Mouse (Mus musculus) T-helper 17 cell (primary cell): ENCODE data around the gene Caskin2.
"Not testable (repeated sequence)": the region's sequence is repeated elsewhere in the genome, so short reads cannot be mapped to it uniquely, and the experiment has no call there.

Experiments
- in situ Hi-C, 2 experiments: fragments of 300-600 bp; cut with MboI, MseI; formaldehyde crosslinking; loops; 1 replicate in 1 of 2; 2 replicates in 1 of 2; pipeline ENCODE4 v1.15.1; 2025; ENCODE audit warnings: high pct_unique_total_duplicates in 2 of 2

The Caskin2 gene

GRCm38 (mm10) chr11:115813507-115814296 is at the start of gene Caskin2:
Caskin2 (minus strand) TSS chr11:115813639.
- in situ Hi-C loops, result loop anchor here (5.0 to 10.0 kb wide), 4 partner anchors 89 to 199 kb away; partner anchors contain the start of gene Mif4gd (in 1 of the 2)

- in situ Hi-C loops, result no loop called here
These were observed 45.9 kb upstream of the Caskin2 start for GRCm38 (mm10) chr11:115859143-115859945.

- in situ Hi-C loops, result no loop called here
These were observed 44.9 kb upstream of the Caskin2 start, which contains the start of gene Myo15b for GRCm38 (mm10) chr11:115858354-115858753. Myo15b (plus strand) TSS chr11:115858406.

- in situ Hi-C loops, result no loop called here
These were observed 44.5 kb upstream of the Caskin2 start for GRCm38 (mm10) chr11:115857936-115858335.

DNA sequence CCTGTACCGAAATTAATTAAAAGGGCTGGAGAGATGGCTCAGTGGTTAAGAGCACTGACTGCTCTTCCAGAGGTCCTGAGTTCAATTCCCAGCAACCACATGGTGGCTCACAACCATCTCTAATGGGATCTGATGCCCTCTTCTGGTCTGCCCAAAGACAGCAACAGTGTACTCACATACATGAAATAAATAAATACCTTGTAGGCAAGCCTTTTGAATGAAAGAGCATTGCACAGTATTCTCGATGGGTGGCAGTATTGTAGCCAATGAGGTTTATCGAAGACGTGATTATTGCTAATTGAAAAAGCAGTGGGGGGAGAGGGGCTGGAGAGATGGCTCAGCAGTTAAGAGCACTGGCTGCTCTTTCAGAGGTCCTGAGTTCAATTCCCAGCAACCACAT is 43.7 kb upstream of the Caskin2 start:
- in situ Hi-C loops, result not testable (repeated sequence)

GRCm38 (mm10) chr11:115854674-115855073 is 41.2 kb upstream of the Caskin2 start:
- in situ Hi-C loops, result loop anchor here in 1 of 2 experiments (5.0 kb wide), 1 partner anchor 67 kb away; no protein-coding TSS in a partner anchor

- in situ Hi-C loops, result no loop called here
These were observed 32.4 kb upstream of the Caskin2 start for GRCm38 (mm10) chr11:115845819-115846218.

GRCm38 (mm10) chr11:115844240-115844639 is 30.8 kb upstream of the Caskin2 start:
- in situ Hi-C loops, result no loop called here

DNA sequence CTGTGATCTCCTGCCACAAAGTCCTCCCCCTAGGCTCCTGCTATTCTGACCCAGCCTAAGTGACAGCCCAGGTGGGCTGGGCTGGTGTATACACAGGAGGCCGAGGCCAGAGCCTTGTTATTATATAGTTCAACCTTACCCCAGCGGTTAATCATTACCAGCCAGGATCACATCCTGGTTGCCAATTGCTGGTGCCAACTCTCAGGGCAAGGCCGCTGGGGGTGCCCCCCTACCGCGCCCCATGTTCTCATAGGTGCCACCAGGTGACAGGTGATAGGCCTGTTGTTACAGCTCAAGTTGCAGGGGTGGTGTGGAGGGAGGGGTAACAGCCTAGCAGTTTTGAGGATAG is 30.4 kb upstream of the Caskin2 start:
- in situ Hi-C loops, result no loop called here

DNA sequence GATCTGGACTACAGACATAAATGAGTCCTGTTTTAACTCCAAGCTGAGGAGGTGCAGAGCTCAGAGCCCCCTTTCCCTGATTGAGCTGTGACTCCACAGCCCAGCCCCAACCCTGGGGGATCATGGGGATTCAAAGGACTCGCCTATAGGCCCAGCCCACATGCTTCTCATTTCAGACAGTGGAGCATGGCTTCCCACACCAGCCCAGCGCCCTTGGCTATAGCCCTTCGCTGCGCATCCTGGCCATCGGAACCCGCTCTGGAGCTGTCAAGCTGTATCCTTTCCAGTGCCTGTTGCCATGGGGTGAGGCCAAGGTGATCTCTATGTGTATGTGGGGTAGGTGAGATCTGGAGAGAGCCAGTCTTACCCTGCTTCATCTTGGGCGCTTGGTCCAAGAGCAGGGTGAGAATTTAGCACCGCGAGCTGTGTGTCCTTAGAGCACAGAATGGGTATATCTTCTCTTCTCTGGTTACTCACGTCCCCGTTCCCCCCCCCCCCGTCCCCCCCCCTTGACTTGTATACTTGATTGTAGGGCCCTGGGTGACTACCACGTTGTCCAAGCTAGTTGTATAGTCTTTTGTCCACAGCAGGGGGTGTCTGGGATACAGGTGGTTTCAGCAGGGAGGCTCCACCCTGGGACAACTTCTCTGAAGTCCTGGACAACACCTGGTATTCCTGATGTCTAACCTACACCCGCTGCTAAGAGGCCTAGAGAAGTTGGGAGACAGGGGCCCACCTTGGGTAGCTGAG is 29.9 kb upstream of the Caskin2 start:
- in situ Hi-C loops, result no loop called here

DNA sequence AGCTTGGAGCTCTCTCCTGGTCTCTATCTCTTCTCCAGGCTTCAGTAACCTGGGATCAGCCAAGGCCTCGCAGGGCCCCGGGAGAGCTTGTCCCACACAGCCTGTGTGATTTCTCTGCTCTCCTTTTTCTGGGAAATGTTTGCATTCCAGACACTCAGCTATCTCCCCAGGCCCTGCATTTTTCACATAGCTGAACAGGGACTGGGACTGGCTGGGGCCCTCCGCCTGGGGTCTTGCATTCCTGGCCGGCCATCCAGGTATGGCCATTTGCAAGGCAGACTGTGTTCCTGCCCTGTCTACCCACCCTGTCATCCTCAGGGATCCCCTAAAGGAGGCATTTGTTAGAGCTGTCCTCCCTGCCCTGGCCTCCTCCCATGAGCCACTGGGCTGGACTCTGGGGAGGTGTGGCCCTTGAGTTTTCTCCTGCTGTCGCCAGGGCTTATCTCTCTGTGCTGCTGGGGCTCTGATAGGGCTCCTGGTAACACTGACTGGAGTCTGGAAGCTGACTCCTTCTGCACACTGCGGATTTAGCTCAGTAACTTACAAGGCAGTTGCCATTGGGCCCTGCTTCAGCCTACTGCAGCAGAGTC is 28.6 kb upstream of the Caskin2 start:
- in situ Hi-C loops, result no loop called here

DNA sequence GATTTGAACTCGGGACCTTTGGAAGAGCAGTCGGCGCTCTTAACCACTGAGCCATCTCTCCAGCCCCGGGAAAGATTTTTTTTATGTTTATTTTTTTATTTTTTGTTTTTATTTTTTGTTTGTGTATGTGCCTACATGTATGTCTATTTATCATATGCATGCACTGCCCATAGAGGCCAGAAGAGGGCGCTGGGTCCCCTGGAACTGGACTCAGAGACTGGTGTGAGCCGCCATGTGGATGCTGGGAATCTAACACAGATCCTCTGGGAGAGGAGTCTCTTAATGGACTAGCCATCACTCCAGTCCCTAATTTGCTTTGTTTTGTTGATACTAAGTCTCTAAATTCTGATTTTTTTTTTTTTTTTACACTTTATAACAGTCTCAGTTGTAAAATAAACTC is 27.6 kb upstream of the Caskin2 start:
- in situ Hi-C loops, result no loop called here

DNA sequence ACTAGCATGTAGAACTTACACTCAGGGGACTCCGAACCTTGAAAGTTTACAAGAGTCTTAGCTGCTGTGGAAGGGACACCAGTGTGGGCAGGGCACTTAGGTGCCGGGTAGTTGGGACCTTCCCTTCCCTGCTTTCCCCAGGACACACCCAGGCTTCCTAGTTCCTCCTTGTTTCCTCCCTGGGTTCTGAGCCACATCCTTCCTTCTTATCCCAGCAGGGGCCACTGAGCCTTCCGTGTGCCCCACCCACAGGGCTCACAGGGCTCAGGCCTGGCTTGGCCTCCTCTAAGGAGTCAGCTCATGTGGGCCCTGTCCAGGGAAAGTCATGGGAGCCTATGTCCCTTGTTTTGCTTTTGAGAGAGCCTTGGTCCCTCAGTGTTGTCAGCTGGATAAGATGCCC is 26.3 kb upstream of the Caskin2 start:
- in situ Hi-C loops, result loop anchor here in 1 of 2 experiments (10.0 kb wide), 1 partner anchor 1555 kb away; no protein-coding TSS in a partner anchor

DNA sequence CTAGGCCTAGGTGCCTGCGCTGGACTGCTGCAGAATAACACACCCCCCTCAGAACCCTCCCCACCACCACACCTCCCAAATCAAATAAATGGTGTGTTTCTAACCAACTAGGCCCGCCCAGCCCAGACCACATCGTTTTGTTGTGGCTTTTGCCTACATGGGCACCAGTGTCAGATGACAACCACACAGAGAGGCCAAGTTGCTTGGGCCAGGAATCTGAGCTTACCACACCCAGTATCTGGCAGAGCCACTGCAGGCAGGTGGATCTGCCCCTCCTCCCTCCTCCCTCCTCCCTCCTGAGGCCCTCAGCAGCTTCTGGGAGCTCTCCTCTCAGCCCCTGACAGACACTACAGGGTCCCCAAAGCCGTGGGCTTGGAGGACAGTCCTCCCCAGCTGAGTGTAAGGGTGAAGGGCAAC is 25.5 kb upstream of the Caskin2 start:
- in situ Hi-C loops, result loop anchor here in 1 of 2 experiments (10.0 kb wide), 1 partner anchor 1554 kb away; no protein-coding TSS in a partner anchor

GRCm38 (mm10) chr11:115837606-115838345 is 24.3 kb upstream of the Caskin2 start:
- in situ Hi-C loops, result loop anchor here in 1 of 2 experiments (10.0 kb wide), 1 partner anchor 1553 kb away; no protein-coding TSS in a partner anchor

- in situ Hi-C loops, result loop anchor here in 1 of 2 experiments (10.0 kb wide), 1 partner anchor 1552 kb away; no protein-coding TSS in a partner anchor
These were observed 23.4 kb upstream of the Caskin2 start for GRCm38 (mm10) chr11:115836656-115837395.

DNA sequence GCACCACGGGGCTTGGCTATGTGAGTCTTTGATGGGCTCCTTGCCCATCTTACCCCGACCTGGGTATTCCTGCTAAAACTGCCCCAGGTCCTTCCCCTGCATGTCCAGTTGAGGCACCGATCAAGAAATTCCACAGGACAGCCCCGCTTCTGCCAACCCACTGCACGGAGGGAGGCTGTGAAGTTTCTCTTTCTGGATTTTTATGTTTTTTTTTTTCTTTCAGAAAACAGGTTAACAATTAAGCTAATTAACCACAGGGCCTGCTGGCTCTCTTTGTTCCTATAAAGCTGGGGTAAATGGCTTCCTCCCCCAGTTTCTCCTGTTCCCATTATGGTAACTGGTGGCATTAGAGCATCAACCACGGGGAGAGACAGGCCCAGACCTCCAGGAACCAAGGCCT is 20.6 kb upstream of the Caskin2 start:
- in situ Hi-C loops, result loop anchor here in 1 of 2 experiments (10.0 kb wide), 1 partner anchor 1549 kb away; no protein-coding TSS in a partner anchor

- in situ Hi-C loops, result loop anchor here in 1 of 2 experiments (10.0 kb wide), 1 partner anchor 1548 kb away; no protein-coding TSS in a partner anchor
These were observed 19.6 kb upstream of the Caskin2 start for GRCm38 (mm10) chr11:115833021-115833513.

DNA sequence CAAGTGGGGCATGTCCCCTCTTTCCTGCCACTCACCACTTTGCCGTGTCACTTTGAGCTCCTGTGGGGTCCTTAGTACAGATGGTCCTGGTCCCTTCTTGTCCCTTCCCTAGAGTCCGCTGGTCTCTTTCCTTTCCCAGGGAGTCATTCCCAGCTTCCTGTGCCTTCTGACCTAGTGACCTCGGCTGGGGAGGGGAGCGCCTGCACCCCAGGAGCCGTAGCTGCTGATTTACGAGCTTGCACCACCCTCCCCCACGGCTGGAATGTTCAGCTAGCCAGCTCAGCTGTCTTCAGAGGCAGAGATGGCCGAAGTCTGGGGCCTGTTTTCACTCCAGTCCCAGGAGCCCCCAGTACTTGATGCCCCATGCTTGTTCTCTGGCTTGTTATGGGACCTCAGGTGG is 19.1 kb upstream of the Caskin2 start:
- in situ Hi-C loops, result loop anchor here in 1 of 2 experiments (10.0 kb wide), 1 partner anchor 1548 kb away; no protein-coding TSS in a partner anchor
